Mouse (Mus musculus): ENCODE results near the gene Fbxo28. TPM values are rescaled to one million over a fixed set of nuclear protein-coding genes. Genes with fewer than 3 reads are reported as not detected.
A peak's percentile ranks its signal among the peaks of the same experiment; 100 is the strongest.

The Fbxo28 gene
- total and polyA plus RNA-seq, 3 experiments: 16.3 to 72.5 (median 17.2) TPM

GRCm38 (mm10) chr1:182311376-182311775 lies 30.1 kb downstream of the Fbxo28 start:
- Histone ChIP-seq H3K79me2 (ENCODE audit: control insufficient read depth, insufficient read depth, low read length, poor library complexity) (no peaks in the 10 kb centered on the region), H3K9ac (ENCODE audit: control insufficient read depth, low read depth, low read length, poor library complexity, severe bottlenecking) (no peak overlapping the region), H3K36me3 (ENCODE audit: control insufficient read depth in 1 of 2, insufficient read depth in 2 of 2, low read length in 2 of 2) (peaks cover 0 to 5% of the 10 kb centered on the region in 2 experiments)

GRCm38 (mm10) chr1:182310316-182310715 lies 31.1 kb downstream of the Fbxo28 start:
- Histone ChIP-seq H3K4me3 (ENCODE audit: control insufficient read depth in 1 of 2, insufficient read depth in 1 of 2, low read depth in 2 of 2, low read length in 2 of 2) (no peak overlapping the region), H3K27ac (ENCODE audit: control insufficient read depth, low read depth, low read length) (no peak overlapping the region), H3K4me1 (ENCODE audit: control insufficient read depth in 1 of 2, insufficient read depth in 2 of 2, low read length in 2 of 2) (no peaks in the 10 kb centered on the region), H3K9ac (ENCODE audit: control insufficient read depth, low read depth, low read length, poor library complexity, severe bottlenecking) (no peak overlapping the region), H3K36me3 (ENCODE audit: control insufficient read depth in 1 of 2, insufficient read depth in 2 of 2, low read length in 2 of 2) (peaks cover 0 to under 1% of the 10 kb centered on the region in 2 experiments), H3K27me3 (ENCODE audit: control insufficient read depth in 1 of 2, insufficient read depth in 2 of 2, low read length in 2 of 2) (no peaks in the 10 kb centered on the region), H3K79me2 (ENCODE audit: control insufficient read depth, insufficient read depth, low read length, poor library complexity) (no peaks in the 10 kb centered on the region), H3K9me3 (replicated peaks; ENCODE audit: insufficient read depth, low read length) (no peaks in the 10 kb centered on the region)
- no peak for DNase-seq (ENCODE audit: low read depth, low spot score)
- TF ChIP-seq USF1 (IDR thresholded peaks at IDR 0.05; ENCODE audit: low read depth, low read length) (no peak), MAFK (IDR thresholded peaks at IDR 0.05; ENCODE audit: borderline replicate concordance, low read depth, low read length) (no peak), SMC3 (IDR thresholded peaks at IDR 0.05; ENCODE audit: low read depth, low read length) (no peak), E2F4 (IDR thresholded peaks at IDR 0.05; ENCODE audit: borderline replicate concordance, low read depth, low read length) (no peak), ZC3H11A (IDR thresholded peaks at IDR 0.05; ENCODE audit: low read depth, low read length) (no peak), CHD2 (IDR thresholded peaks at IDR 0.05; ENCODE audit: low read length) (no peak), KAT2A (conservative IDR thresholded peaks at IDR 0.05; ENCODE audit: low read depth, low read length) (no peak), EP300 (IDR thresholded peaks at IDR 0.05; ENCODE audit: low read depth in 1 of 2, low read length in 2 of 2) (no peak), ZMIZ1 (IDR thresholded peaks at IDR 0.05; ENCODE audit: low read depth, low read length) (no peak), USF2 (IDR thresholded peaks at IDR 0.05; ENCODE audit: borderline replicate concordance in 1 of 2, insufficient read depth in 1 of 2, low read depth in 1 of 2, low read length in 2 of 2) (no peak), MEF2A (IDR thresholded peaks at IDR 0.05; ENCODE audit: extremely low read depth, insufficient replicate concordance, low read depth, low read length, poor library complexity, severe bottlenecking) (no peak), BHLHE40 (IDR thresholded peaks at IDR 0.05; ENCODE audit: borderline replicate concordance, low read depth, low read length) (no peak), CTCF (IDR thresholded peaks at IDR 0.05 in 2 of 3, conservative IDR thresholded peaks at IDR 0.05 in 1 of 3; ENCODE audit: control insufficient read depth in 1 of 3, insufficient read depth in 1 of 3, low read depth in 2 of 3, low read length in 3 of 3, poor library complexity in 1 of 3, severe bottlenecking in 1 of 3) (no peak), JUND (IDR thresholded peaks at IDR 0.05; ENCODE audit: low read depth, low read length) (no peak), GABPA (IDR thresholded peaks at IDR 0.05; ENCODE audit: low read depth, low read length) (no peak), MYB (IDR thresholded peaks at IDR 0.05; ENCODE audit: low read depth, low read length) (no peak), MXI1 (IDR thresholded peaks at IDR 0.05; ENCODE audit: low read depth, low read length) (no peak)

More at GRCm38 (mm10) chr1:182311376-182311775, 30.1 kb downstream of the Fbxo28 start:
- DNase-seq (ENCODE audit: low read depth, low spot score): peak; percentile 41
- TF ChIP-seq GABPA (IDR thresholded peaks at IDR 0.05; ENCODE audit: low read depth, low read length): no peak
- 0 out of 2 replicates have a peak, but pooled peaks have one; percentile 24 for TF ChIP-seq ZC3H11A (IDR thresholded peaks at IDR 0.05; ENCODE audit: low read depth, low read length)
- TF ChIP-seq SMC3 (IDR thresholded peaks at IDR 0.05; ENCODE audit: low read depth, low read length): peak; percentile 50
- TF ChIP-seq RAD21 (IDR thresholded peaks at IDR 0.05; ENCODE audit: low read depth, low read length): peak; percentile 49
- TF ChIP-seq POLR2A (IDR thresholded peaks at IDR 0.05; ENCODE audit: control insufficient read depth in 1 of 2, insufficient read depth in 1 of 2, low read depth in 1 of 2, low read length in 2 of 2, poor library complexity in 1 of 2): no peak
- peak; percentile 28 to 56 (median 48); a peak in 5 of 6 replicates for TF ChIP-seq CTCF (IDR thresholded peaks at IDR 0.05 in 2 of 3, conservative IDR thresholded peaks at IDR 0.05 in 1 of 3; ENCODE audit: control insufficient read depth in 1 of 3, insufficient read depth in 1 of 3, low read depth in 2 of 3, low read length in 3 of 3, poor library complexity in 1 of 3, severe bottlenecking in 1 of 3)
- Histone ChIP-seq H3K27ac (ENCODE audit: control insufficient read depth, low read depth, low read length) (no peak overlapping the region), H3K27me3 (ENCODE audit: control insufficient read depth in 1 of 2, insufficient read depth in 2 of 2, low read length in 2 of 2) (no peaks in the 10 kb centered on the region), H3K4me3 (ENCODE audit: control insufficient read depth in 1 of 2, insufficient read depth in 1 of 2, low read depth in 2 of 2, low read length in 2 of 2) (no peak overlapping the region), H3K9me3 (replicated peaks; ENCODE audit: insufficient read depth, low read length) (no peaks in the 10 kb centered on the region), H3K4me1 (ENCODE audit: control insufficient read depth in 1 of 2, insufficient read depth in 2 of 2, low read length in 2 of 2) (no peaks in the 10 kb centered on the region)

Data from MEL (cell line).